8 mouse cellular contexts compared by ENCODE assay signal in the genomic region with DNA sequence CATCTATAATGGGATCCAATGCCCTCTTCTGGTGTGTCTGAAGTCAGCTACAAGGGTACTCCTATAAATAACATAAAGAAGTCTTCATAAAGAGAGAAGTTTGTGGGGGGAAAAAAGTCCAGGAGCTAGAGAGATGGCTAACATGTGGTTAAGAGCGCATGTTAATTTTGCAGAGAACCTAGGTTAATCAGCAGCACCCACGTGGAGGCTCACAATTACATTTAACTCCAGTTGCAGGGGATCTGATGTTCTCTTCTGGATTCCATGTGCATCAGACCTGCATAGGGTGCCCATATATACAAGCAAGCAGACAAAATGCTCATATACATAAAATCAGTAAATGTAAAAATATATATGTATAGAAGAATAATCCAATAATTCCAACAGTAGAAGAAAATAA. TPM values are rescaled to one million over a fixed set of nuclear protein-coding genes. Genes with fewer than 3 reads are reported as not detected.
DNase-seq lines count a peak whose midpoint lies in the region; ATAC-seq and TF ChIP-seq lines count a peak whose summit lies in the region.

No protein-coding gene starts in this region.

- H3K27ac ChIP-seq in left cerebral cortex, adult 2 months = no peak overlapping the region
- no peak overlapping the region for H3K27ac ChIP-seq in embryonic fibroblast, embryonic 13.5 days (ENCODE audit: insufficient read depth, low read length)
- H3K27ac ChIP-seq in limb, embryonic 12.5 days = no peak overlapping the region
- no peak overlapping the region for H3K27ac ChIP-seq in stomach, embryonic 14.5 days (ENCODE audit: low read length)

- H3K9ac ChIP-seq in limb, embryonic 12.5 days (replicated peaks) = no peak overlapping the region
- H3K9ac ChIP-seq in stomach, embryonic 14.5 days (replicated peaks; ENCODE audit: low read depth, low read length) = no peak overlapping the region

- no peaks in the 10 kb centered on the region for H3K9me3 ChIP-seq in limb, embryonic 12.5 days
- H3K9me3 ChIP-seq in stomach, embryonic 14.5 days (ENCODE audit: control insufficient read depth, low read depth, low read length) = no peaks in the 10 kb centered on the region

- no peaks in the 10 kb centered on the region for H3K27me3 ChIP-seq in limb, embryonic 12.5 days
- H3K27me3 ChIP-seq in stomach, embryonic 14.5 days (ENCODE audit: control insufficient read depth, insufficient read depth, low read length) = no peaks in the 10 kb centered on the region

- peak overlapping the region; percentile 62 for H3K4me3 ChIP-seq in left cerebral cortex, adult 2 months
- peak overlapping the region; percentile 46 for H3K4me3 ChIP-seq in embryonic fibroblast, embryonic 13.5 days (ENCODE audit: insufficient read depth, low read length)
- H3K4me3 ChIP-seq in limb, embryonic 12.5 days (replicated peaks) = peak overlapping the region; percentile 85
- H3K4me3 ChIP-seq in stomach, embryonic 14.5 days (ENCODE audit: low read depth, low read length) = peak overlapping the region; percentile 97

- 64% methylated on average over 2 of the region's 2 CpGs for WGBS in limb, embryonic 12.5 days
- 57% methylated on average over 2 of the region's 2 CpGs for WGBS in stomach, embryonic 14.5 days

- no peak for ATAC-seq in limb, embryonic 12.5 days (ENCODE audit: insufficient number of reproducible peaks, insufficient read depth, low FRiP score, low TSS enrichment, low read depth)
- no peak for ATAC-seq in stomach, embryonic 14.5 days (ENCODE audit: insufficient number of reproducible peaks, insufficient read depth, low FRiP score, low read depth)

- DNase-seq in left cerebral cortex, adult 2 months (ENCODE audit: extremely low spot score in 1 of 2, low spot score in 2 of 2) = no peak
- DNase-seq in left cerebral cortex, postnatal 25 days (ENCODE audit: low spot score in 2 of 2) = no peak
- DNase-seq in c-Kit-positive CD71-positive TER-119-positive erythroid progenitor cells, embryonic 14.5 days (ENCODE audit: low spot score) = no peak
- DNase-seq in cerebellum, adult 11-12 months = no peak
- DNase-seq in urinary bladder, postnatal 10 days (ENCODE audit: low spot score) = no peak

- TF ChIP-seq CTCF in left cerebral cortex, adult 2 months (IDR thresholded peaks at IDR 0.05) = no peak; the same call in 1 of the 2 replicates
- no peak for TF ChIP-seq CTCF in embryonic fibroblast, embryonic 13.5 days (IDR thresholded peaks at IDR 0.05; ENCODE audit: borderline replicate concordance, insufficient read depth, low read length)

- intact Hi-C loops in left cerebral cortex, adult 2 months (cut with DNase I) = loop anchor here (10.0 kb wide), 1 partner anchor 251 kb away; a partner anchor contains a TSS
- intact Hi-C loops in left cerebral cortex, postnatal 25 days (cut with DNase I) = no loop called here

- H3K4me2 ChIP-seq in limb, embryonic 12.5 days = peak overlapping the region; percentile 80
- peak overlapping the region; percentile 58 for H3K4me2 ChIP-seq in stomach, embryonic 14.5 days (replicated peaks; ENCODE audit: low read depth, low read length)

- peaks cover 22% of the 10 kb centered on the region for H3K36me3 ChIP-seq in limb, embryonic 12.5 days
- H3K36me3 ChIP-seq in stomach, embryonic 14.5 days (ENCODE audit: control insufficient read depth, insufficient read depth, low read length) = peaks cover 12% of the 10 kb centered on the region

- peaks cover 7% of the 10 kb centered on the region for H3K4me1 ChIP-seq in embryonic fibroblast, embryonic 13.5 days (ENCODE audit: control insufficient read depth, insufficient read depth, low read length)
- peaks cover 50% of the 10 kb centered on the region for H3K4me1 ChIP-seq in limb, embryonic 12.5 days (replicated peaks)
- peaks cover 15% of the 10 kb centered on the region; the same call in 1 of the 2 replicates for H3K4me1 ChIP-seq in stomach, embryonic 14.5 days (ENCODE audit: control insufficient read depth, insufficient read depth, low read length)

- TF ChIP-seq POLR2A in embryonic fibroblast, embryonic 13.5 days (IDR thresholded peaks at IDR 0.05; ENCODE audit: low read depth, low read length) = no peak

RNA-seq across cellular contexts. Expression of a gene that starts 2.6 kb away (rescaled TPM):
- 100 to 1,000 TPM; 117 to 126 TPM for total RNA-seq in left cerebral cortex, adult 2 months (2021)
- total RNA-seq in left cerebral cortex, postnatal 25 days (2021) = 100 to 1,000 TPM; 136 to 141 TPM
- 94.0 and 120 TPM in 2 replicates for polyA plus RNA-seq in embryonic fibroblast, embryonic 13.5 days (2011; ENCODE audit: insufficient read length, low read depth, missing spikeins)
- 30.1 and 31.3 TPM in 2 replicates for polyA plus RNA-seq in limb, embryonic 12.5 days (2016; fragmentation: Nextera tagmentation; extraction: Ambion mirVana)
- 29.0 and 31.3 TPM in 2 replicates for polyA plus RNA-seq in stomach, embryonic 14.5 days (2014; fragmentation: Nextera tagmentation; extraction: Ambion mirVana)

RNA-seq across cellular contexts. Expression of a gene that starts 15.4 kb away (rescaled TPM):
- total RNA-seq in left cerebral cortex, adult 2 months (2021) = 1 to 10 TPM; 4.0 to 5.0 TPM
- 1 to 10 TPM; 3.3 to 5.3 TPM for total RNA-seq in left cerebral cortex, postnatal 25 days (2021)
- polyA plus RNA-seq in embryonic fibroblast, embryonic 13.5 days (2011; ENCODE audit: insufficient read length, low read depth, missing spikeins) = 1.2 and 2.0 TPM in 2 replicates
- polyA plus RNA-seq in limb, embryonic 12.5 days (2016; fragmentation: Nextera tagmentation; extraction: Ambion mirVana) = 2.8 and 3.1 TPM in 2 replicates
- polyA plus RNA-seq in stomach, embryonic 14.5 days (2014; fragmentation: Nextera tagmentation; extraction: Ambion mirVana) = 1.2 and 1.5 TPM in 2 replicates

RNA-seq across cellular contexts. Expression of a gene that starts 26.2 kb away (rescaled TPM):
- total RNA-seq in left cerebral cortex, adult 2 months (2021) = 10 to 100 TPM; 22.2 to 26.4 TPM
- 10 to 100 TPM; 18.0 to 24.7 TPM for total RNA-seq in left cerebral cortex, postnatal 25 days (2021)
- 30.9 and 31.7 TPM in 2 replicates for polyA plus RNA-seq in embryonic fibroblast, embryonic 13.5 days (2011; ENCODE audit: insufficient read length, low read depth, missing spikeins)
- polyA plus RNA-seq in limb, embryonic 12.5 days (2016; fragmentation: Nextera tagmentation; extraction: Ambion mirVana) = 60.4 and 60.7 TPM in 2 replicates
- polyA plus RNA-seq in stomach, embryonic 14.5 days (2014; fragmentation: Nextera tagmentation; extraction: Ambion mirVana) = 35.6 and 38.3 TPM in 2 replicates

RNA-seq across cellular contexts. Expression of a gene that starts 29.5 kb away (rescaled TPM):
- total RNA-seq in left cerebral cortex, adult 2 months (2021) = 10 to 100 TPM; 60.3 to 61.1 TPM
- 10 to 100 TPM; 55.1 to 59.6 TPM for total RNA-seq in left cerebral cortex, postnatal 25 days (2021)
- 16.7 and 17.6 TPM in 2 replicates for polyA plus RNA-seq in embryonic fibroblast, embryonic 13.5 days (2011; ENCODE audit: insufficient read length, low read depth, missing spikeins)
- 62.1 and 69.8 TPM in 2 replicates for polyA plus RNA-seq in limb, embryonic 12.5 days (2016; fragmentation: Nextera tagmentation; extraction: Ambion mirVana)
- polyA plus RNA-seq in stomach, embryonic 14.5 days (2014; fragmentation: Nextera tagmentation; extraction: Ambion mirVana) = 67.7 and 69.3 TPM in 2 replicates

RNA-seq across cellular contexts. Expression of a gene that starts 49.0 kb away (rescaled TPM):
- 1 to 10 TPM in 1 of 2 experiments, under 1 TPM in 1; 0.82 to 1.1 TPM for total RNA-seq in left cerebral cortex, adult 2 months (2021)
- total RNA-seq in left cerebral cortex, postnatal 25 days (2021) = 1 to 10 TPM; 1.1 to 1.2 TPM
- polyA plus RNA-seq in embryonic fibroblast, embryonic 13.5 days (2011; ENCODE audit: insufficient read length, low read depth, missing spikeins) = not detected in 2 replicates
- not detected in 2 replicates for polyA plus RNA-seq in limb, embryonic 12.5 days (2016; fragmentation: Nextera tagmentation; extraction: Ambion mirVana)
- 0.13 TPM in 1 of 2 replicates, not detected in the other for polyA plus RNA-seq in stomach, embryonic 14.5 days (2014; fragmentation: Nextera tagmentation; extraction: Ambion mirVana)

Comparison
In these comparisons a context has a peak if more than half of its experiments do, and no peak if none do; other contexts are left out.
1. H3K4me3 ChIP-seq: peak in every context shown above with its lines; median percentile 97 in stomach, embryonic 14.5 days; 85 in limb, embryonic 12.5 days; 62 in left cerebral cortex, adult 2 months; 46 in embryonic fibroblast, embryonic 13.5 days.